Mouse (Mus musculus) lung, adult 2 months (tissue): ENCODE measurements around the gene Snx29.

Experiments
- CTCF ChIP-seq: fragments of 200-500 bp; IDR thresholded peaks from 2 replicates; pipeline ENCODE4 v1.5.1; 2011; ENCODE audit warnings: mild to moderate bottlenecking, low read length, control low read depth; ENCODE audit not compliant: insufficient read depth
- POLR2A ChIP-seq: fragments of 200-500 bp; IDR thresholded peaks from 2 replicates; pipeline ENCODE4 v1.6.1; 2011; ENCODE audit warnings: low read depth, mild to moderate bottlenecking, control low read depth, low read length, borderline replicate concordance; ENCODE audit errors: extremely low read depth

GRCm38 (mm10) chr16:11477591-11477990, 154.9 kb downstream of the Snx29 start:
- no peak for TF ChIP-seq CTCF
- TF ChIP-seq POLR2A, result no peak
